Mouse (Mus musculus) brain, adult 2 months (tissue): ENCODE measurements around the gene Retreg3.
A peak's percentile ranks its signal among the peaks of the same experiment; 100 is the strongest.
"Not testable (repeated sequence)": the region's sequence is repeated elsewhere in the genome, so short reads cannot be mapped to it uniquely, and the experiment has no call there.

Experiments
- DNase-seq: peaks from one replicate; pipeline ENCODE4 v3.0.0; 2011; ENCODE audit warnings: low read depth, low spot score

Retreg3 gene

GRCm38 (mm10) chr11:101119761-101120544 lies at the start of gene Retreg3, which contains the start of gene Tubg1:
Retreg3 (minus strand) TSS chr11:101119893.
Tubg1 (plus strand) TSS chr11:101119938.
- DNase-seq, result peak; percentile 100

GRCm38 (mm10) chr11:101168301-101168980 lies 48.7 kb upstream of the Retreg3 start:
- DNase-seq, result no peak

DNA sequence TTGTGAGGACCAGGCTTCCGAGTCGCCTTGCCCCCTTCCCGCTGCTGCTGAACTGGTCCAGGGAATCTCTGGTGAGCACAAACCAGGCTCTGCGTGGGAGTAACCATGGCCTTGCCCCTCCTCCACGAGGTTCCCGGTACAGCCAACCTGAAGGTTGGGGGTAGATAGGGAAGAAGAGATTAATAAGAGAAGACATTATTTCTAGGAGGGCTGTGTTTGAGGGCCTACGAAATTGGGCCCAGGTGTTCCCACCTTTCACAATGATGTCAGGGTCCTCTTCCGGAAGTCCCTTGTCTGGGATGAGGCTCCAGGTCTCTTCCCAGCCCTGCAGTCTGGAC lies 48.2 kb upstream of the Retreg3 start:
- no peak for DNase-seq

DNA sequence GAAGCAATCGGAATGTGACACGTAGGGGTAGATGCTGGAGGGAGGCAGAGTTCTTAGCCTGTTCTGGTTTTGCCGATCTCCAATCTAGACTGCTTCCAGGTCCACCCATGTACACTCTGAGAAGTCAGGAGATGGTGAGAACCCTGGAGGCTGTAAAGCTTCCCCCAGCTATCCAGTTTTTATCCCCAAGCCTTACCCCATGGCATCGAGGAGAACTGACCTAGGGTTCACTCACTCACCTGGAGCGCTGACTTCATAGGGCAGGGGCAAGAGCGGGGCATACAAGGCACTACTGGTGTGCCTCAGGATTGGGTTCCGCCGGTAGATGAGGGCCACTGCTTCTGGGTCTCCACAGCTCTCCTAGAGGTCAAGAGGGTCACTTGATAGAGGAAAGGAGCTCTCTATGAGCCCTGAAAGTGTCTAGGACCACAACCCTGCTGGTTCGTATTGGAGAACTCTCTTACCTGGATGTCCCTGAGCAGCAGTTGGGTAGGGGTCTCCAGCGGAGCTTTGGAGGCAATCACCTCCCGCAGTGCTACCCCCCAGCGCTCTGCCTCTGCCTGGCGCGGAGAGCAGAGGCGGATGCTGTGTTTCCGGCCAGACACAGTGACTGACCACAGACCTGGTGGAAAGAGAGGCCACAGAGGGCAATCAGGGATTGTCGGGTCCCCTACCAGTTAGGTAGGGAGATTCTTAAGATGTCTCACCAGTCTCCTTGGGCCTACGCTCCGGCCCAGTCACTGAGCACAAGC lies 47.7 kb upstream of the Retreg3 start:
- no peak for DNase-seq

DNA sequence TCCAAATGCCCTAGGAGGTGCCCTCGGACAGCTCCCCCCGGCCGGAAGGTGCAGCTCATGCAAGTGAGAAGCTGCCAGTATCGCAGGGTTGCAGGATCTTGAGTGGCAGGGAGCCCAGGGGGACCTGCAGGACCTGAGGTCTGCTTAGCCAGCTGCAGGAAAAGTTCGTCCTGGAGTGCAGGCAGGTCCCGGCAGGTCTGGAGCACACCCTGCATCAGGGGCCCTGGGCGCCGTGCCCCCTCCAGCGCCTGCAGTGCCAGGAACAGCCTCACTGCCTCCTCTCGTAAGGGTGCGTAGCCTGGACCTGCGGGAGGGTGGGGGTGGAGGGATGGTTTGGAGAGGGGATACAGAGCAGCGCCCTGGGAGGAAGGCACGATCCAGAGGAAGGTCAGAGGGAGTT lies 46.7 kb upstream of the Retreg3 start:
- DNase-seq, result no peak

DNA sequence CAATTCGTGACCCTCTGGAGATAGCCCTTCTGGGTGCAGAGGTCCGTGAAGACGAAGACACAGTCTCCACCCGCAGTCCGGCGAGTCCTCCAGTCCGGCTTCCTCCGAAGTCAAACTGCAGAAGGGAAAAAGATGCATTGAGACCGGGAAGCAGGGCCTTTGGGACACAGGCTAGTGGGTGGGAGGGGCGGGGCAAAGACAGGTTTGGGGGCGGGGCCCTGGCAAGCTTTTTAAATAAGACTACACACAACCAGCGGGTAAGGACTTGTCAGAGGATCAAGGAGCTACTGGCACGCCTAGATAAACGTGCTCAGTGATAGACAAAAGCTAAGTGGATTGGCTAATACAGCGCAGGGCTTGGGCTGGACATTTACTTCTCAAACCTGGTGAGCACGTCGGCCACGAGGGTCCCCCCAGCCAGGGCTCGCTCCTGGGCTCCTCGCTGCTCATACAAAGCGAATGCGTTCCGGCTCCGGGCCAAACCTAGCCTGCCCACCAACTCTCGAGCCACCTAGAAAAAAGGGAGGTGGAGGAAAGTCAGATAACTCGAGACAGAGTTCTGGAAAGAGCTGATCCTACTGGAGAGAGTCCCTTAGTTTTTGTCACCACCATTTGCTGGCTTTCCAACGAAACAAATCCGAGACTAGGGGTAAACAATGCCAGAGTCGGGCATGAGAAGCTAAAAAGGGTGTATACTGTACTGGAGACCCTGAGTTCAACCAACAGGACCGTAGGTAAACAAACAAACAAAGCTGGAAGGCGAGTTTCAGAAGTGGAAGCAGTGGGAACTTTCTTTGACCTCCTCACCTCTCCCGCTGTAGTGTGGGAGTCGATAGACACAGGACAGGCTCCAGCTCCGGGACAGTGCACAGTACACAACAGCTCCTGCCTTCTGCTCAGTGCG lies 45.2 kb upstream of the Retreg3 start:
- DNase-seq, result no peak

- DNase-seq, result no peak
Observed at GRCm38 (mm10) chr11:101164351-101164665, 44.6 kb upstream of the Retreg3 start.

- DNase-seq, result no peak
Observed at GRCm38 (mm10) chr11:101163476-101164350, 44.0 kb upstream of the Retreg3 start.

DNA sequence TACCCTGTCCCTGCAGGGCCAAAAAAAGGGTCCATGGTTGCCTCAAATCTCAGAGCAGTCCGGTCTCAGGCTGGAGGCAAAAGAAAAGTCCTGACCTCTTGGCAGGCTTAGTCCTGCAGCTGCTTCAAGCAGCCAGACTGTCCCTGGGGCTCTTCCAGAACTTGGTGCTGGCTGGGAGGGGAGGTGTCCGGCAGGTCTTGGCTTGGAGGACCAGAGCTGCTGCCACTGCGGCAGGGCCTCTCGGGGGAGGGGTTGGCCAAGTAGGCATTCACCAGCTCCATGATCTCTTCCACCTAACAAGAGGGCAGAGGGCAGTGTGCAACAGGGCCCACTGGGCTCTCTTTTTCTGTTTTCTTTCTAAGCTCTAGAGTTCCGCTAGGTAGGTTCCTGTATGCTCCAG lies 43.1 kb upstream of the Retreg3 start:
- peak; percentile 47 for DNase-seq

GRCm38 (mm10) chr11:101162301-101162700 lies 42.6 kb upstream of the Retreg3 start:
- DNase-seq, result no peak

GRCm38 (mm10) chr11:101161551-101161950 lies 41.9 kb upstream of the Retreg3 start:
- no peak for DNase-seq

GRCm38 (mm10) chr11:101160981-101161505 lies 41.4 kb upstream of the Retreg3 start:
- DNase-seq, result not testable (repeated sequence)

GRCm38 (mm10) chr11:101160151-101160550 lies 40.5 kb upstream of the Retreg3 start:
- DNase-seq, result not testable (repeated sequence)

- peak; percentile 95 for DNase-seq
Observed at GRCm38 (mm10) chr11:101155728-101156371, 36.2 kb upstream of the Retreg3 start, which contains the start of gene Tubg2. Tubg2 (plus strand) TSS chr11:101155907.

- DNase-seq, result no peak
Observed at GRCm38 (mm10) chr11:101155151-101155550, 35.5 kb upstream of the Retreg3 start.

DNA sequence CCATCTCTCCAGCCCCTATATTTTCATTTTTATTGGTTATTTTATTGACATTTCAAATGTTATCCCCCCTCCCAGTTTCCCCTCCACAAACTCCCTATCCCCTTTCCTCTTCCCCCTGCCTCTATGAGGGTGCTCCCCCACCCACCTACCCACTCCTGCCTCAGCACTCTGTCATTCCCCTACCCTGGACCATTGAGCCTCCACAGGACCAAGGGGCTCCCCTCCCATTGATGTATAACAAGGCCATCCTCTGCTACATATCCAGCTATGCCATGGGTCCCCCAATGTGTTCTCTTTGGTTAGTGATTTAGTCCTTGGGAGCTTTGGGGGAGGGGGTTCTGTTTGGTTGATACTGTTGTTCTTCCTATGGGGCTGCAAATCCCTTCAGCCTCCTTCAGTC lies 35.0 kb upstream of the Retreg3 start:
- DNase-seq, result no peak

DNA sequence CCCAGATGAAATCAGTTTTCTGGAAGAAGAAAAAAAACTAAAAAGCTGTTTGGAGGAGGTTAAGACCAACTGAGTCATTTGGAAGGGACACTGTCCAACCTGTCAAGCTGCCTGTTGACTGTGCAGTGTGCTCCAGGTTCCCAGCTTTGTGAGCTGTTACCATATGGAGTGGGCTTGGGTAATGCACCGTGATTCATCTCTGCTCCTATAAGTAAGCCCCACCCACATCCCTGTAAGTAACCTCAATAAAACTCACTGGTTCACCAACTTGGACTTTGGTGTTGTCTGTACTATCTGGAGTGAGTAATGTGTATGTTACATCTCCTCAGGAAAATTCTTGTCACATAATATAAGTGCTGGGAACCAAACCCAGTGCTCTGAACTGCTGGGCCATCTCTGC lies 33.1 kb upstream of the Retreg3 start:
- DNase-seq, result peak; percentile 38

DNA sequence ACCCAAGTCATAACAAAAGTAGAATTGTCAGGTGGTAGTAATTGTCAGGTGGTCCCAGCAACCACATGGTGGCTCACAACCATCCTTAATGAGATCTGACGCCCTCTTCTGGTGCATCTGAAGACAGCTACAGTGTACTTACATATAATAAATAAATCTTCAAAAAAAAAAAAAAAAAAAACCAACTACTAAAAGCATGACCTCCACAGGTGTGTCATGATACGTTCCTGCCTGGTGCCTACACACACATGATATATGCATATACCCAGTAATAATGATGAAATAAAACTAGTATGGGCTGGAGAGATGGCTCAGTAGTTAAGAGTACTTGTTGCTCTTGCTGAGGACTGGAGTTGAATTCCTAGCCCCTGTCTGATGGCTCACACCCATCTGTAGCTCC lies 31.4 kb upstream of the Retreg3 start:
- no peak for DNase-seq

DNA sequence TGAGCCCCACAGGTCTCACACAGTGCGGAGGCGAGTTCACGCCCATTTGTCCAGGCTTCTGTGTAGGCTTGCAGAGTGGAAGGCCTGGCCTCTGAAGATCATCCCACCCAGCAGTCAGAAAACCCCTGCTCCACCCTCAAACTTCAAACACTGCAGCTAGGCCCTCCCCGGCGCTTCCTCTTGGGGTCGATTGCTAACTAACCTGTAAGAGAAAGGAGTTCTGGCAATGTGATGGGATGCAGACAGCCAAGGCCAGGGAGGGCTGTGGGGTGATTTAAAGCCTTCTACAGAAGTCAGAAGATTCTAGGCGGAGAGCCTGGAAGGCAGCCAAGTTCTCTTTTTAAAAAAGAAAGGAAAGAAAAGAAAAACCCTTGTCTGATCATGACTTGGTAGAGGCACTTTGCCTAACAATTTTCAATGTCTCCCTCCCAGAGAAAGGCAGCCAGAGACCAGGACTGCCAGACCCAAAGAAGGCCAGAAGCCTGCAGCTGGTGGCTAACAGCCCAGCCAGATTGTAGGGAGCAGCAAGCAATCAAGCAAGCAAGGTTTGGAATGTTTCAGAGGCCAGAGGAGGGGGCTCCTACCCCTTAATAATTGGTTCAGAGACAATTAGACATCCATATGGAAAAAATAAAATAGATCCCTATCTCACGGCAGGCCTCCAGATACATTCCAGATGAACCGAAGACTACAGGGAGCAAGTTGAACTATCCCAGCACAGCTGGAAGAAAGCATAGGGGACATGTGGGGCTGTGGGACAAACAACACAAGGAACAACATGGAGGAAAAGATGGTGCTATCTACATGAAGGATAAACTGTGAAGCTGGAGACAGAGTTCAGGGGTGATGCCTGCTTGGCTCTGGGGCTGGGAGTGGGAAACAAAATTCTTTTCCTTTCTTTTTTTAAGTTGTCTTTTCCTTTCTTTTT lies 29.7 kb upstream of the Retreg3 start:
- no peak for DNase-seq
